Mouse (Mus musculus): ENCODE data around the gene Dcps. TPM values are rescaled to one million over a fixed set of nuclear protein-coding genes. Genes with fewer than 3 reads are reported as not detected.

The Dcps gene
- polyA plus RNA-seq, 1 experiment from 2014 or later: 19.9 TPM

GRCm38 (mm10) chr9:35131637-35132397, 44.0 kb downstream of the Dcps start:
- WGBS (ENCODE audit: missing documents): 93% methylated on average over 16 of the region's 16 CpGs
- no peak overlapping the region for H3K27ac ChIP-seq
- no peaks in the 10 kb centered on the region; the same call in 1 of the 2 replicates for H3K36me3 ChIP-seq (ENCODE audit: inconsistent target)
- no peak overlapping the region for H3K4me3 ChIP-seq (ENCODE audit: inconsistent target)
- no peaks in the 10 kb centered on the region for H3K79me2 ChIP-seq (ENCODE audit: inconsistent target)

- no peaks in the 10 kb centered on the region for H3K79me2 ChIP-seq (ENCODE audit: inconsistent target)
- no peak overlapping the region for H3K27ac ChIP-seq
- H3K4me3 ChIP-seq (ENCODE audit: inconsistent target): no peak overlapping the region
- WGBS (ENCODE audit: missing documents): 88% methylated on average over 9 of the region's 9 CpGs
- H3K36me3 ChIP-seq (ENCODE audit: inconsistent target): 0 out of 2 replicates have a peak, but pooled peaks cover 8% of the 10 kb centered on the region
These were observed 46.9 kb downstream of the Dcps start for GRCm38 (mm10) chr9:35128995-35129418.

GRCm38 (mm10) chr9:35128564-35128963, 47.3 kb downstream of the Dcps start:
- Histone ChIP-seq H3K79me2 (ENCODE audit: inconsistent target) (no peaks in the 10 kb centered on the region), H3K4me3 (ENCODE audit: inconsistent target) (no peak overlapping the region), H3K27ac (no peak overlapping the region), H3K36me3 (ENCODE audit: inconsistent target) (0 out of 2 replicates have a peak, but pooled peaks cover 8% of the 10 kb centered on the region)
- WGBS (ENCODE audit: missing documents): 85% methylated on average over 3 of the region's 3 CpGs

- WGBS (ENCODE audit: missing documents): 97% methylated on average over 5 of the region's 5 CpGs
- Histone ChIP-seq H3K36me3 (ENCODE audit: inconsistent target) (0 out of 2 replicates have a peak, but pooled peaks cover 8% of the 10 kb centered on the region), H3K79me2 (ENCODE audit: inconsistent target) (no peaks in the 10 kb centered on the region), H3K27ac (no peak overlapping the region), H3K4me3 (ENCODE audit: inconsistent target) (no peak overlapping the region)
These were observed 48.3 kb downstream of the Dcps start for GRCm38 (mm10) chr9:35127561-35127960.

GRCm38 (mm10) chr9:35127147-35127546, 48.7 kb downstream of the Dcps start:
- Histone ChIP-seq H3K27ac (no peak overlapping the region), H3K4me3 (ENCODE audit: inconsistent target) (no peak overlapping the region), H3K79me2 (ENCODE audit: inconsistent target) (no peaks in the 10 kb centered on the region), H3K36me3 (ENCODE audit: inconsistent target) (0 out of 2 replicates have a peak, but pooled peaks cover 8% of the 10 kb centered on the region)
- 92% methylated on average over 6 of the region's 6 CpGs for WGBS (ENCODE audit: missing documents)

DNA sequence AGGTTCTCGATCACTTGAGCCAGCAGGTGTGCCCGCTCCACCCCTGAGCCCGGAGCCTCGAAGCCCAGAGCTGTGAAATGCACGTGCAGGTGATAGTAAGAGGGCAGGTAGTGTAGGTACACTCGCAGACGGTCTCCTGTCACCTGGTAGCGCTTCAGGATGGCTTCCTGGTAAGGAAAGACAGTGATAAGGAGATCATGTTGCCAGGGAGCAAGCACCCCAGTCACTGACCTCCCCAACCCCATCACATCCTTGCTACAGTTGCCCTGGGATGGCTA, 51.2 kb downstream of the Dcps start:
- Histone ChIP-seq H3K36me3 (ENCODE audit: inconsistent target) (0 out of 2 replicates have a peak, but pooled peaks cover 8% of the 10 kb centered on the region), H3K4me3 (ENCODE audit: inconsistent target) (no peak overlapping the region), H3K27ac (no peak overlapping the region), H3K79me2 (ENCODE audit: inconsistent target) (no peaks in the 10 kb centered on the region)
- WGBS (ENCODE audit: missing documents): 93% methylated on average over 8 of the region's 8 CpGs

GRCm38 (mm10) chr9:35123804-35124677, 51.8 kb downstream of the Dcps start:
- Histone ChIP-seq H3K79me2 (ENCODE audit: inconsistent target) (no peaks in the 10 kb centered on the region), H3K27ac (peak overlapping the region; percentile 22), H3K36me3 (ENCODE audit: inconsistent target) (0 out of 2 replicates have a peak, but pooled peaks cover 8% of the 10 kb centered on the region), H3K4me3 (ENCODE audit: inconsistent target) (no peak overlapping the region)
- 10% methylated on average over 11 of the region's 11 CpGs for WGBS (ENCODE audit: missing documents)

- Histone ChIP-seq H3K79me2 (ENCODE audit: inconsistent target) (no peaks in the 10 kb centered on the region), H3K4me3 (ENCODE audit: inconsistent target) (no peak overlapping the region), H3K27ac (peak overlapping the region; percentile 22), H3K36me3 (ENCODE audit: inconsistent target) (0 out of 2 replicates have a peak, but pooled peaks cover 8% of the 10 kb centered on the region)
- 95% methylated on average over 2 of the region's 2 CpGs for WGBS (ENCODE audit: missing documents)
These were observed 52.4 kb downstream of the Dcps start for GRCm38 (mm10) chr9:35123456-35123803.

DNA sequence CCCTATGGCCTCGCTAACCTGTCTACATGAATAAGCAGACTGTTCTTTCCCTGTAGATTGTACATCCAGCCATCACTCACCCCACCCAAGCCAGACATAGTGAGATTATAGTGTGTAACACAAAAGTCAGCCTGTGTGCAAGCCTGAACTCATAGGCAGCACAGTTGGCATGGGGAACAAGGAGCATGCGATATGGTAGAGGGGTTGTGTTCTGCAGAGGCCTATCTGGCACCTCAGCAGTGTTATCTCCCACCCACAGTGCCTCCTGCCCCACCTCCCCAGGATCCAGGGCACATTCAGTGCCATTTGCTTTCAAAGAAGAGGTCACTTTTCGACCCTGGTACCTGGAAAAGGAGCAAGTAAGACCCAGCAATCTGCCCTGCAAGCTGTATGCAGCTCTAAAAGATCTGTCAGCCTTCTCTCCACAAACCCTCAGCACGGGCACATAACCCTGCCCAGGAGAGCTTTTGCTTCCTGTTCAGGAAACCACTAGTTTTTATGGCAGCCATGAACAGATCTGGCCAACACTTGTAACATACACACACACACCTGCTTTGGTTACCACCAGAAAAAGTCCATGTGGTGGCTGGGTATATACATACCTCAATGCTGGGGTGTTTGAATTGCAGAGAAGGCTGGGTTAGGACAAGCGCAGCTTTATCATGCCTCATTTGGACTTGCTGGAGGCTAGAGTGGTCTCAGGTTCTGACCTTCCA, 53.2 kb downstream of the Dcps start:
- H3K4me3 ChIP-seq (ENCODE audit: inconsistent target): no peak overlapping the region
- H3K27ac ChIP-seq: no peak overlapping the region
- H3K79me2 ChIP-seq (ENCODE audit: inconsistent target): no peaks in the 10 kb centered on the region
- WGBS (ENCODE audit: missing documents): 66% methylated on average over 5 of the region's 5 CpGs
- H3K36me3 ChIP-seq (ENCODE audit: inconsistent target): 0 out of 2 replicates have a peak, but pooled peaks cover 8% of the 10 kb centered on the region

GRCm38 (mm10) chr9:35119168-35119567, 56.7 kb downstream of the Dcps start, which contains the start of gene St3gal4:
Gene St3gal4 (minus strand): TSS chr9:35119268.
- H3K4me3 ChIP-seq (ENCODE audit: inconsistent target): no peak within 1 kb of the TSS
- 80% methylated on average over 6 of the region's 6 CpGs for WGBS (ENCODE audit: missing documents)
- peak within 1 kb of the TSS; percentile 82 for H3K27ac ChIP-seq
- peaks cover 13% of the 10 kb centered on the region; the same call in 1 of the 2 replicates for H3K79me2 ChIP-seq (ENCODE audit: inconsistent target)
- no peaks in the 10 kb centered on the region for H3K36me3 ChIP-seq (ENCODE audit: inconsistent target)

GRCm38 (mm10) chr9:35118563-35118962, 57.3 kb downstream of the Dcps start:
- H3K79me2 ChIP-seq (ENCODE audit: inconsistent target): peaks cover 19% of the 10 kb centered on the region; the same call in 1 of the 2 replicates
- H3K36me3 ChIP-seq (ENCODE audit: inconsistent target): no peaks in the 10 kb centered on the region
- 77% methylated on average over 2 of the region's 2 CpGs for WGBS (ENCODE audit: missing documents)
- no peak overlapping the region for H3K4me3 ChIP-seq (ENCODE audit: inconsistent target)
- H3K27ac ChIP-seq: no peak overlapping the region

GRCm38 (mm10) chr9:35117384-35118295, 58.2 kb downstream of the Dcps start:
- H3K4me3 ChIP-seq (ENCODE audit: inconsistent target): peak overlapping the region; percentile 42
- H3K79me2 ChIP-seq (ENCODE audit: inconsistent target): peaks cover 28% of the 10 kb centered on the region; the same call in 1 of the 2 replicates
- WGBS (ENCODE audit: missing documents): 8% methylated on average over 15 of the region's 15 CpGs

More at GRCm38 (mm10) chr9:35117384-35118295, 58.2 kb downstream of the Dcps start:
- peak overlapping the region; percentile 82 for H3K27ac ChIP-seq
- H3K36me3 ChIP-seq (ENCODE audit: inconsistent target): no peaks in the 10 kb centered on the region

Data from macrophage (primary cell).